Mouse (Mus musculus): Measurements from ENCODE around the gene Jak1. TPM values are rescaled to one million over a fixed set of nuclear protein-coding genes. Genes with fewer than 3 reads are reported as not detected.

The Jak1 gene
- 100 to 1,000 TPM; 105 to 108 TPM for total RNA-seq (2021)
- long read RNA-seq, experiment 1, full-length matches to known transcripts: 38 of 60 reads
- long read RNA-seq, experiment 1, partial matches to known transcripts: 9 of 60 reads
- long read RNA-seq, experiment 1, other reads (novel, unspliced or antisense): 13 of 60 reads
- long read RNA-seq, experiment 2, full-length matches to known transcripts: 49 of 71 reads
- long read RNA-seq, experiment 2, partial matches to known transcripts: 11 of 71 reads
- long read RNA-seq, experiment 2, other reads (novel, unspliced or antisense): 11 of 71 reads

- DNase-seq (ENCODE audit: low spot score in 2 of 2): peak; percentile 94 to 97
Observed at GRCm38 (mm10) chr4:101264741-101265513, at the start of gene Jak1. Gene Jak1, minus strand, starts transcription at chr4:101265282.

- DNase-seq (ENCODE audit: low spot score in 2 of 2): no peak
Observed at GRCm38 (mm10) chr4:101312055-101312454, 47.0 kb upstream of the Jak1 start.

- DNase-seq (ENCODE audit: low spot score in 2 of 2): no peak
Observed at GRCm38 (mm10) chr4:101308166-101308565, 43.1 kb upstream of the Jak1 start.

- DNase-seq (ENCODE audit: low spot score in 2 of 2): no peak
Observed at GRCm38 (mm10) chr4:101307286-101307685, 42.2 kb upstream of the Jak1 start.

- peak; percentile 15 to 35 for DNase-seq (ENCODE audit: low spot score in 2 of 2)
Observed at GRCm38 (mm10) chr4:101306132-101306915, 41.2 kb upstream of the Jak1 start.

- DNase-seq (ENCODE audit: low spot score in 2 of 2): peak in 1 of 2 experiments; percentile 6
Observed at GRCm38 (mm10) chr4:101305126-101305525, 40.0 kb upstream of the Jak1 start.

- no peak for DNase-seq (ENCODE audit: low spot score in 2 of 2)
Observed at GRCm38 (mm10) chr4:101304114-101304513, 39.0 kb upstream of the Jak1 start.

GRCm38 (mm10) chr4:101300392-101300910 lies 35.4 kb upstream of the Jak1 start:
- no peak for DNase-seq (ENCODE audit: low spot score in 2 of 2)

- no peak for DNase-seq (ENCODE audit: low spot score in 2 of 2)
Observed at GRCm38 (mm10) chr4:101298311-101298990, 33.4 kb upstream of the Jak1 start.

- DNase-seq (ENCODE audit: low spot score in 2 of 2): no peak
Observed at GRCm38 (mm10) chr4:101296836-101297235, 31.8 kb upstream of the Jak1 start.

- no peak for DNase-seq (ENCODE audit: low spot score in 2 of 2)
Observed at GRCm38 (mm10) chr4:101295788-101296187, 30.7 kb upstream of the Jak1 start.

GRCm38 (mm10) chr4:101293661-101294060 lies 28.6 kb upstream of the Jak1 start:
- no peak for DNase-seq (ENCODE audit: low spot score in 2 of 2)

- DNase-seq (ENCODE audit: low spot score in 2 of 2): no peak
Observed at GRCm38 (mm10) chr4:101292736-101293541, 27.9 kb upstream of the Jak1 start.

GRCm38 (mm10) chr4:101292028-101292735 lies 27.1 kb upstream of the Jak1 start:
- DNase-seq (ENCODE audit: low spot score in 2 of 2): peak; percentile 56 to 58

GRCm38 (mm10) chr4:101288292-101288691 lies 23.2 kb upstream of the Jak1 start:
- DNase-seq (ENCODE audit: low spot score in 2 of 2): peak in 1 of 2 experiments; percentile 26

GRCm38 (mm10) chr4:101286562-101286961 lies 21.5 kb upstream of the Jak1 start:
- no peak for DNase-seq (ENCODE audit: low spot score in 2 of 2)

GRCm38 (mm10) chr4:101285906-101286432 lies 20.9 kb upstream of the Jak1 start:
- DNase-seq (ENCODE audit: low spot score in 2 of 2): no peak

- DNase-seq (ENCODE audit: low spot score in 2 of 2): no peak
Observed at GRCm38 (mm10) chr4:101283938-101284337, 18.9 kb upstream of the Jak1 start.

GRCm38 (mm10) chr4:101282237-101282636 lies 17.2 kb upstream of the Jak1 start:
- DNase-seq (ENCODE audit: low spot score in 2 of 2): no peak
